Mouse (Mus musculus) B cell, adult 2 months (primary cell): ENCODE data around the gene Adamtsl3.

Experiments used
- DNase-seq, 2 experiments: peaks; one replicate each; pipeline ENCODE4 v3.0.0; 2022

The Adamtsl3 gene

DNA sequence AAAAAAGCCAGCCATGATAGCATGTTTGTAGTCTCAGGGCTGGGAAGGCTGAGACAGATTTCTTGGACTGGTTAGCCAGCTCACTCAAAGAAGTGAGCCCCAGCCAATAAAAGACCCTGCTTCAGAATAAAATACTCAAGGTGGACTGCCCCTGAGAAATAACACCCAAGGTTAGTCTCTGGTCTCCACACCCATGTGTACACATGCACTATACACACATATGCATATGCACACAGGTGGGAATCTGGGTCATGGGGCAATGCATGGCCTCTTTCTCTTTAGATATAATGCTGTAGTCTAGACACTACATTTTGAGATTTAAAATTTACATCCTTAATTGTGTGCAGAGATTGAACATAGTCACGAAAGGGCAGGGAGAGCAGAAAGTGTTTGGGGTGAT, 88.8 kb downstream of the Adamtsl3 start:
- no peak for DNase-seq

- no peak for DNase-seq
Measured at GRCm38 (mm10) chr7:82425374-82425773, 89.9 kb downstream of the Adamtsl3 start.

- DNase-seq = no peak
Measured at GRCm38 (mm10) chr7:82429447-82429846, 94.0 kb downstream of the Adamtsl3 start.

DNA sequence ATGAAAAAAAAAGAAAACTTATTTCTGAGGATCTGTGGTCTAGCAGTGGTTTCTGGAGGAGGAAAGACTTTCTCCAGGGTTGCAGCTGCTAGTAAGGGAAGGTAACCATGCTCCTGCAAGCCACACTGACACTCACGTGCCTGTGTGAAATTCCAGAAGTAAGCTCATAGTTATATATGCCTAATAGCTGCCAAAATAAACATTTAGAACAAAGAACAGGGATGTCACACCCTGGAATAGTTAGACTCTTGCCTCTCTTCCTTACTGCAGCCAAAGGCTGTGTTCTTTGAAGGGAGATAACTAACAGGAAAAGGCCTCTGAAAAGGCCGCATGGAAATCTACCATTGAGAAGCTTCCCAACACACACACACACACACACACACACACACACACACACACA, 96.1 kb downstream of the Adamtsl3 start:
- DNase-seq = no peak

DNA sequence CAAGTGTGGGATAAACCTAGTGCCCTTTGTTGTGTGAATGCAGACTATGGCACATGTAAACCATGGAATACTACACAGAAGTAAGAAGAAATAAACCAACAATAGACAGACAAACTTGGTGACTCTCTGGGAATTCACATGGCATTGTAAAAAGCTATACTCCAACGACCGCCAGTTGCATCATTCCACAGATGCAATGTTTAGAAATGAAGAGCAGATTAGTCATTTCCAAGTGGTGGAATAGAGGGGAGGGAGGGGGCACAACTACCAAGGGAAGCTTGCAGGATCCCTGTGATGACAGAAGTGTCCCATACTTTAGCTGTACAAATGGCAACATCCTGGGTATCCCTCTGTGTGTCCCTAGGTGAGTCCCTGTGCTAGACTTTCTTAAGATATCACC, 97.7 kb downstream of the Adamtsl3 start:
- DNase-seq = no peak

- DNase-seq = no peak
Measured at GRCm38 (mm10) chr7:82458376-82458775, 122.9 kb downstream of the Adamtsl3 start.

GRCm38 (mm10) chr7:82462921-82463523, 127.5 kb downstream of the Adamtsl3 start:
- DNase-seq = no peak

DNA sequence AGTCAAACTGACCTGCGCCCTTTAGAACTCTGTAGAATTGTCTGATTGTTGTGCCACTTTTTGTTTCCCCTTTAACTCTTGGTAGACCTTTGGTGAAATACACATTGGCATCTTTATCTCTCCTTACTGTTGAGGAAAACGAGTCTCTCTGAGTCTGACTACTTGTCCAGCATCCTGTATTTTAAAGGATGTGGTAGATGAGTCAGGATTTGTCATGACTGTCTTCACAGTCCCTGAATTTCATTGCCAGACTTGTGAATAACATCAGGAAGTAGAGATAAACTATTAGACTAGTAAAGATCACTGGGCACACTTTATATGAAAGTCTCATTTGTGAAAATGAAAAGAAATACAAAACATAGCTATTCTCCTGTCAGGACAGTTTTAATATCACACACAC, 128.9 kb downstream of the Adamtsl3 start:
- DNase-seq = no peak

GRCm38 (mm10) chr7:82465437-82465836, 129.9 kb downstream of the Adamtsl3 start:
- no peak for DNase-seq

DNA sequence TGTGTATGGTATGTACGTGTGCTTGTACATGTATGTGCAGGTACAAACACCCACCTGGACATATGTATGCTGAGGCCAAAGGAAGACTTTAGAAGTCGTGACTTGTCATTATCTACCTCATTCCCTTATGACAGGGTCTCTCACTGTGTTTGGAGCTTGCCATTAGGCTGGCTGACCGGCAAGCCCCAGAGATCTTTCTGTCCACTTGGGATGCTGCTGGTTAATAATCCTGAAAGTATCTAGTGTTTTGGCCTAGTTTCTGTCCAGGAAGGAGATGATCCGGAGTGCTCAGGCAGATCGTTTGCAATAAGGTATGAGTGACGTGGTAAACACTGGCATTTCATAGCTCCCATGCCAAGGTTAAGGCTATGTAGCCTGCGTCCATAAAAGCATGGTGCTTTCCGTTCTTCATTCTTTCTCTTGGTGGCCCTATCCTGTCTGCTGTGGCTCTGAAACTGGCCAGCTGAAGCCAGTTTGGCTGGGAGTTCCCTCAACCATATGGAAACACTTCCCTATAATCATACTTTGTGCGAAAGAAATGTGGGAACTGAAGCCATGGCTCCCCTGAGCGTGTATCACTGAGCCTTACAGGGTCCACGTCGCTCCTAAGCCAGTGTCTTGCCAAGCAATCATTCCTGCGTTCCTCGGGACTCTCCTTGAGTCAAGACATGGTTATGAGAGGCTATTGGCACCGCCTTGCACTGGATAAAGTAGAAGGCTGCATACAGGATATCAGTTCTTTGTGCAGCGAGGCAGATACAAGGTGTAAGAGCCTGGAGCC, 141.1 kb downstream of the Adamtsl3 start:
- DNase-seq = no peak

DNA sequence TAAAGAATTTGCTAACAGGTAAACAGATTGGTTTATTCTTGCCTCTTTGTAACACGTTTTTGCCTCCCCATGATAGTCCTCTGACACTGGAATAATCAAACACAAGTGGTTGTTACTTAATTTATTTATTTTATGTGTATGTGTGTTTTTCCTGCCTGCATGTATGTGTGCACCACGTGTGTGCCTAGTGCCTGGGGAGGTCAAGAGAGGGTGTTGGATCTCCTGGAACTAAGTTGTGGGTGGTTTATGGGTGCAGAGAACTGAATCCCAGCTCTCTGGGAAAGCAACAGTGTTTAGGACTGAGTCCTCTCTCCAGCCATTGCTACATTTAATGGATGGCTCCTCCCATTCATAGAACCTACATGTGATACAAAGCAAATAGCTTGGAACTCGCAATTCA, 143.0 kb downstream of the Adamtsl3 start:
- no peak for DNase-seq

DNA sequence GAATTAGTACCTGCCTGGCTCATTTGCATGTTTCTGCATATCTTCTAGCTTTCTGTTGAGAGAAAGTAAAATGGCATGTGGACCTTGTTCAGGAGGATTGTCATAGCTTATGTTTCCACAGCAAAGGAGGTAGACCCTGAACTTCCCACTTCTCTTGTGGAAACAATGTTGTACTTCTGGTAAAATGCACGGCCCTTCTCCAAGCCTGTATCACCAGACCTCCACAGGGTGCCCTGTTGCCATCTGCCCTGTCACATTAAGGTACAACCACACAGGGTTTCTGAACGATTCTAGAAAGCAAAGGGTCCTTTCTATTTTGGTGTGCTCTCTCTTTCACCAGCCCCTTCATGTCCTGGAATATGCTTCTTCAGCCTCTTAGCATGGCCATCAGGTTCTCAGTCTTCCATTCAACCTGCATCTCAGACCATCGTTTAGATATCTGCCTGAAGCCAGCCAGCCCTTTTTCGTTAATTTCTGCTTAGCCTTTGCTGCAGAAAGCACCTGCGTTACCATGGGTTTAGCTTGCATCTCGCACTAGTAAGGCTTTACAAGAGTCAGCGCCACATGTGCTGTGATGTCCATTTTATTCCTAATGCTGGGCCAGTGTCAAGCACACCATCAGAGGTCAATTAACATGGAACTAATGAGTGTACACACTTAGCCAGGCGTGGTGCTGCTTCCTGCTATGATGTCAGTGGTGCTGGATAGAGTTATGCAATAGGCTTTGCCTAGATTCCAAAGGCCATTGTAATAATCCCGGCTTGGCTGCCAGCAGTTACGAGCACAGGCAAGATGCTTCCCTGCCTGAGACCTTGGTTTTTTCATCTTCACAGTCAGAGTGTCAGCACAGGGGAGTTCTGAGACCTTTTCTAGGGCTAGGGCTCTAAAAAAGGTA, 143.6 kb downstream of the Adamtsl3 start:
- no peak for DNase-seq

- DNase-seq = no peak
Measured at GRCm38 (mm10) chr7:82483426-82483825, 147.9 kb downstream of the Adamtsl3 start.

DNA sequence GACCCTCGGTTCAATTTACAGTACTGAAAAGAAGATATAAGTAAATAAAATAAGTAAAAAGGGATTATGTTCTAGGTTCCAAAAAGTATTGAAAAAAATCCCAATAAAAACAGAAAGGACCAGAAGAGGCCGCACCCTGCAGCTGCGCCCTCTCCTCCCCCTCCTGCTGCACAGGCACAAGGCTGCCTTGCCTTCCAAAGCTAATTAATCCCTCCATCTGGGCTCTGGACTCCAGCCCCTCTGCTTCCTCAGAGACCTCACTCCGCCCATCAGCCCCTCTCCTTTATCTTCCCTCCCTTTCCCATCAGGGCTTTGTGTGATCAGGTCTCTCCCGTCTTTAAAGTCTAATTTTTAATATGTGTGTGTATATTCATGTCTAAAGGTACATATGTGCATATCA, 149.3 kb downstream of the Adamtsl3 start:
- no peak for DNase-seq

GRCm38 (mm10) chr7:82485344-82485954, 150.0 kb downstream of the Adamtsl3 start:
- DNase-seq = no peak

- no peak for DNase-seq
Measured at GRCm38 (mm10) chr7:82491018-82491417, 155.5 kb downstream of the Adamtsl3 start.

GRCm38 (mm10) chr7:82492881-82493280, 157.4 kb downstream of the Adamtsl3 start:
- no peak for DNase-seq

DNA sequence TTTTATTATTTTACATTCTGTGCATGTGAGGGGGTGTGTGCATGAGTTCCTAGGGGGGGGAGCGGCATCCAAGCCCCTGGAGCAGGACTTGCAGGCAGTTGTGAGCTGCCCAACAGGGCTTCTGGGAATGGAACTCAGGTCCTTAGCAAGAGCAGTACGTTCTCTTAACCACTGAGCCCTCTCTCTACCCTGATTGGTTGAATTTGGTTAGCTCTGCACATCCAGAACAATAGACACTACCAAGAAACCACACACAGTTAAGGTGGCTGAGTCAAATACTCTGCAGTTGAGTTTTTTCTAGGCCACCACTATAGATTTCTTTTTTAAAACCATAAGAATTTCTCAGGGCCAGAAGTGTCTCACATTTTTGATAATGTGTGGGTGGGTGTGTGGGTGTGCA, 158.7 kb downstream of the Adamtsl3 start:
- no peak for DNase-seq

DNA sequence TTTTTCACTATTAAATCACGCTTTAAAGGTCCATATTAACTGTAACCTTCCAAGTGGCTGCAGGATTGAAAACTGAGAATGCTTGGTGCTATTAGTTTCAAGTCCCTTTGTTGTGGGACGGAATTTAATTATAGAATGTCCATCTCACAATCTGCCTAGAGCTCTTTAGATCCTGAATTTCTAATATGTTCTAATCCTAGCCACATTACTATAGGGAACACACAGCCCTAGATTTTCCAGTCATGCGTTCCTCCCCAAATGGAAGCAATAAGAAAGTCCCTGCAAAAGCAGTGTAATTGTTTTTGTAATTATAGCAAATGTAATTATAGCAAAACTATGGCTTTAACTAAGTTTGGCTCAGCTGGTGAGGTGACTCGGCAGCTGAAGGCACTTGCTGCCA, 161.6 kb downstream of the Adamtsl3 start:
- no peak for DNase-seq

GRCm38 (mm10) chr7:82501306-82501705, 165.8 kb downstream of the Adamtsl3 start:
- DNase-seq = no peak

GRCm38 (mm10) chr7:82502511-82502910, 167.0 kb downstream of the Adamtsl3 start:
- DNase-seq = no peak

DNA sequence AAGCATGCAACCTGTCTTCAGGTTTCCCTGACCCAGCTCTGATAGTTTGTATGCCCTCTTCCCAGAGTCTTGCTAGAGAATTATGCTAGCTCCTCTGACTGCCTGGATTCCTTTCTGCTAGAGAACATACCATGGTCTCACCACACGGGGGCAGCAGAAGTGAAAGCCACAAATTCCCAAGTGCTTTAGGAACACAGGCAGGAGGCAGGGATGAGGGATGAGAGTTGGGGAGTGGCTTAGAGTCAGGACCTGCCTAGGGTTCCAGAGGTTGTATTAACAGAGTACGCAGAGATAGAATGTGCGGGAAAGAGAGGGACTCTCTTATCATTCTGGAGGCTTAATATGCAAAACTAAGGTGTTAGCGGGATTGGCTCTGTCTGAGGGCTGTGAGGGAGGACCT, 168.6 kb downstream of the Adamtsl3 start:
- peak; percentile 1 to 7 for DNase-seq

DNA sequence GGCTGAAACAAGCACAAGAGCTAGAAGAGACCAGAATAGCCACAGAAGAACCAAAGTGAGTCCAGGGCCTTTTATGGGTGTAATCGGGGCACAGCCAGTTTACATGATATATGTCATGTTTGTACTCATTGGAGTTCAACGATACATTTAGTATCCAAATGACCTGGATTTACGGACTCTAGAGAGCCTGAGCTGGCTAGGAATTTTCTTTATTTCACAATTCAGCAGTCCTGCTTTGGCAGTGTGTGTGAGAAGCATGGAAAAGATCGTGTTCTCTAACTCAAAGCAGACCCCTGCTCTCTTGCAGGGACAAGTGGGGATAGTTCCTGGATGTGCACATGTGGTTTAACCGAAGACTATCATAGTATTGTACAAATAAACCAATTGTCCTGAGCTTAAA, 195.1 kb downstream of the Adamtsl3 start:
- no peak for DNase-seq
